Mouse (Mus musculus) stomach, postnatal 0 days (tissue): ENCODE measurements around the gene Cdk4.

Experiments
- CTCF ChIP-seq: IDR thresholded peaks from 2 replicates; pipeline ENCODE4 v1.5.1; 2016; ENCODE audit warnings: antibody characterized with exemption, low read depth, mild to moderate bottlenecking, moderate library complexity
- EP300 ChIP-seq: optimal IDR thresholded peaks from 2 replicates; pipeline ENCODE3; 2016; ENCODE audit warnings: antibody characterized with exemption

DNA sequence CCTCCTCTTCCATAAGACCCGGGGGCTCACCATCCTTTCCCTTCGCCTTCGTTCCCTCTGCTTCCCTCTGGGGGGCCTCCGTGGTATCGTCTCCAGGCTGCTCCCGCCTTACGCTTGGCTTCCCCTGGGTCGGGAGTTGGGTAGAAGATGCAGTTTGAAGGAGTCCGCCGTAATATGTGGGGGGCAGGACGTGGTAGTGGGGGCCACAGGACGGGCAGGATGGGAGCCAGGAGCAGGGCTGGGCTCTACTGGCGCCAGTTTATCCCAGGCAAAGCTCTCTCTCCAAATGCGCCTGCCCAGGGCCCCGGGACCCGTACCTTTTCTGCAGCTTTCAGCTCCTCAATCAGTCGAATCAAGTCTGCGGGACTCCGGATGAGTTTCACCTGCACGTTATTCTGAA, 35.2 kb downstream of the Cdk4 start:
- TF ChIP-seq CTCF (no peak), EP300 (no peak)
